Mouse (Mus musculus): ENCODE data around the gene Irf7.

Gene Irf7

DNA sequence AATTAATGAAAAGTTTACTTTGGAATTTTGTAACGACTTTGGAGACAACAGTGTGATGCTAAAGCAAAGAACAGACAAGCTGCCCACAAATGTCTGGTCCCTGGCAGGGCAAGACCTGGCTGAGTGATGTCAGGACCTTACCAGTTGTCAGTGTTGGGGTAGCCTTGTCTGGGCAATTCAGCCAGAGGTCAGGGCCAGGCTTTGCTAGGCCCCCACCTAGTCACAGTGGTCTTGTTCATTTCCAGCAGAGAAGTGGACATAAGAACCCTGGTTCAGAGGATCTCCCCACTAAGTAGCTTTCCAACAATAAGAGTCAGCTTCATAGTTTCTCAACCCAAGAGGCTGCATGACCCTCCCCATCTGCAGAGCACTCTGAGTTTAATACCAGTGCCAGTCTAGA is 45.9 kb downstream of the Irf7 start:
- DNase-seq (ENCODE audit: low spot score in 2 of 2): no peak

DNA sequence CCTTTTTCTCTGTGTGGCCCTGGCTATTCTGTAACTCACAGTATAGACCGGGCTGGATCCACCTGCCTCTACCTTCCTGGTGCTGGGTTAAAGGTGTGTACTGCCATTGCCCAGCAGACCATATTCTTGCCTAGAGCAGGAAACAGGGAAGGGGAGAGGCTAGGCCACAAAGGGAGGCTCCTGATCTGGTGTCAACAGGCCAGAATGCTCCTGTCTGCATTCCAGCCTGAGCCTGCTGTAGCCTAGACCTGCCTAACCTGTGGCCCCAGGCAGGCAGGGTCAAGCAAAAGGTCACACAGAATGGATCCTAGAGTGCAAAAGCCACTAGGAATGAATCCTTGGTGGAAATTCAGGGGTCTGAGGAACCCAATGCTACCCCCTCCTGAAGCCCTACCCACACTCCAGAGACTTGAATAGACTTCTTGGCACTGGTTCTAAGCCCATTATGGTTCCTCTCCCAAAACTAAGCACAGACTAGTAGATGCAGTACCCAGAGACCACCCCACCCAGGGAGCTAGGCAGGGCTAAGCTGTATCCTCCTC is 46.7 kb downstream of the Irf7 start:
- no peak for DNase-seq (ENCODE audit: low spot score in 2 of 2)

DNA sequence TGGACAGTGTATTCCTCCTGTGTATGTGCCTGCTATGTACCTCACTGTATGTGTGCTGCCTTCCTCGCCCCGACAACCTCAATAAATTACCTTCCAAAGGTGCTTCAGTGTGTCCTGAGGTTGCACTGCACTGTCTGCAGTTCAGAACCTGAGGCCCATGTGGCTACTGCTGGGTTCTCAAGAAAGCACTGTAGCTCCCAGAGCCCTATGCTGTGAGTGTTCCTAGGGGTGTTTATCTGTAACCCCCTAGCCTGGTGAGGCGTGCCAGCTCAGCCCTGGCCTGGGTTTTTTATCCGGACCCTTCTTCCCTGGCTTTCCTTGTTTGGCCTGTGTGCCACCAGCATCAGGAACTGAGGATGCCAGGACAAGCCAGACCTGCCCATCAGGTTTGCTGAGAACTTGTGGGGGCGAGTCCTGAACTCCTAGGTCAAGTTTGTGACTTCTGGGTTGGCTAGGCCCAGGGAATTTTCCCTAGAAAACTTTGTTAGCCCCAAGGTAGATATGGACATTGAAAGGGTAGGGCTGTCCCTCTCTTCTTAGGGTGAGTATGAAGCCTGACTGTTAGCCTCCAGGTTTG is 47.6 kb downstream of the Irf7 start:
- DNase-seq (ENCODE audit: low spot score in 2 of 2): no peak

DNA sequence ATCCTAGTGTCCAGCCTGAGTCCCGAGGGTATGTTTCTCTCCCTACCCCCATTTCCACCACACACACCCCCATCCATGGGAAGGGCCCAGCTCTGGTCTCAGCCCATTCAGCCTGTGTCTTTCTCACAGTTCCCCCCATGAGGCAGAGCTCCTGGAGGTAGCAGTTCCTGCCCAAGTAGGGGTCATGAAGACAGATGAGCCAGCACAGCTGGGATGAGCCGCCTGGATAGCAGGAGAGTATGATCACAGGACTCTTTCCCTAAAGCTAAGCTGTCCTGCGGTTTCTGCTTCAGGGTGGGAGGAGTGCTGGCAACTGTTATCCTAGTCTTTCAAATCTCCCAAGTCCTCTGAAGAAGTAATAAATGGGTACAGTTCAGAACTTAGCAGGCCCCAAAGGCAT is 48.1 kb downstream of the Irf7 start:
- no peak for DNase-seq (ENCODE audit: low spot score in 2 of 2)

DNA sequence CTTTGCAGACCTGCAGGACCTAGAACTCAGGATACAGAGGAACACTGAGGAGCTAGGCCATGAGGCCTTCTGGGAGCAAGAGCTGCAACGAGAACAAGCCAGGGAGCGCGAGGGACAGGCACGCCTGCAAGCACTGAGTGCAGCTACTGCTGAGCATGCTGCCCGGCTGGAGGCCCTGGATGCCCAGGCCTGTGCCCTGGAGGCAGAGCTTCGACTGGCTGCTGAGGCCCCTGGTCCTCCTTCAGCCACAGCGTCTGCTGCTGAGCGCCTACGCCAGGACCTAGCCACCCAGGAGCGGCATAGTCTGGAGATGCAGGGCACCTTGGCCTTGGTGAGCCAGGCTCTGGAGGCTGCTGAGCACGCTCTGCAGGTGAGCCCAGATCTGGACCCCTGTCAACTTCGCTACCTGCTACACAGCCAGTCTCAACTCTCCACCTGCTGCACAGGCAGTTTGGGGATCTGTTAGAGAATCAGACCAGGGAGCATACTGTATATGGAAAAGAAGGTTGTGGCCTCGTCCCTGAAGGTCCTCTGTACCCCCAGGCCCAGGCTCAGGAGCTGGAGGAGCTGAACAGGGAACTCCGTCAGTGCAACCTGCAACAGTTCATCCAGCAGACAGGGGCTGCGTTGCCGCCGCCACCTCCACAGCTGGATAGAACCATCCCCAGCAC is 48.8 kb downstream of the Irf7 start:
- DNase-seq (ENCODE audit: low spot score in 2 of 2): no peak

DNA sequence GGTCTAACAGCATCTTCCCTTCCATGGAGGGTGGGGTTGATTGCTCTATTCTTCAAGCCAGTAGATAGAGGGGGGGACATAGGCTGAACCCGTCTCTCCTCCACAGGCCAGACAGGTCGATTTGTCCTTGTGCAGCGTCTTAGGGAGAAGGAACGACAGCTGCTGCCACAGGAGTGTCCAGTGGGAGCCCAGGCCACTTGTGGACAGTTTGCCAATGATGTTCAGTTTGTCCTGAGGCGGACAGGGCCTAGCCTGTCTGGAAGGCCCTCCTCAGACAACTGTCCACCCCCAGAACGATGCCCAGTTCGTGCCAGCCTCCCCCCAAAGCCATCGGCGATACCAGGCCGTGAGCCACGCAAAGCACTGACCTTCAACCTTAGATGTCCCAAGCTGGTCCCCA is 49.4 kb downstream of the Irf7 start:
- DNase-seq (ENCODE audit: low spot score in 2 of 2): no peak

DNA sequence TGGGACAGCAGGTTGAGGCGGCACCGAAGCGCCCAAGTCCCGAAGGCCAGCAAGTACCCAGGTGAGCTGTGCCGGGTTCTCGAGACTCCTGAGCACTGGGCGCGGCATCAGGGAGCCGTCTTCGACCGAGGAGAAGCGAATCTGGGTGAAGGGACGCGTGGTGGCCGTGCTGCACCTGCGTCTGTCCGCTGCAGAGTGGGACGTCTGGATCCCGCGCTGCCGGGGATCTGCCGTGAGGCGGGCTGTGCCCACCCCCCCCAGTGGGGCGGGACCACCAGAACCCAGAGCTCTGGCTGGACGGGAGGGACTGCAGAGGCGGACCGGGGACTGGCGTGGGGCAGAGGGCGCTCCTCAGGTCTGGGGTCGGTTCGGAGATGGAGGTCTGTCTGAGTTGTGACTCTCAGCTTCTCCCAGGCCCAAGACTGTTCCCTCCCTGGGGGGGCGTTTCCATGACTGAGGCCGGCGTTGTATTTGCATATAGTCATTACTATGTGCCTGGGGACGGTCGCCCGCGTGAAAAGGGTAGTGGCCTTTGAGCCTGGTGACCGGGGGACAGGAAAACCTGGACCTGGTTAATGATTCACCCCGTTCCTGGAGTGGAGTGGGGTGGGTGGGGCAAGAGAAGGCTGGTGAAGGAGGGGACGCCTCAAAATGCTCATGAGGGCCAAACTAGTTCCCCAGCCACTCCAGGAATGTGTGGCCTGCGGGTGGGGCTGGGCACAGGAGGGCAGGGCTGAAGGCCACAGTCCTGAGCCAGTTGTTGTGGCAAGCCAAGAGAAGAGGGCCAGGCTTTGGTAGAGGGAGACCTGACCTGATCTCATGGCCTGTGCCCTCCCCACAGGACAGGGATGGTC is 50.2 kb downstream of the Irf7 start:
- DNase-seq (ENCODE audit: low spot score in 2 of 2): no peak

DNA sequence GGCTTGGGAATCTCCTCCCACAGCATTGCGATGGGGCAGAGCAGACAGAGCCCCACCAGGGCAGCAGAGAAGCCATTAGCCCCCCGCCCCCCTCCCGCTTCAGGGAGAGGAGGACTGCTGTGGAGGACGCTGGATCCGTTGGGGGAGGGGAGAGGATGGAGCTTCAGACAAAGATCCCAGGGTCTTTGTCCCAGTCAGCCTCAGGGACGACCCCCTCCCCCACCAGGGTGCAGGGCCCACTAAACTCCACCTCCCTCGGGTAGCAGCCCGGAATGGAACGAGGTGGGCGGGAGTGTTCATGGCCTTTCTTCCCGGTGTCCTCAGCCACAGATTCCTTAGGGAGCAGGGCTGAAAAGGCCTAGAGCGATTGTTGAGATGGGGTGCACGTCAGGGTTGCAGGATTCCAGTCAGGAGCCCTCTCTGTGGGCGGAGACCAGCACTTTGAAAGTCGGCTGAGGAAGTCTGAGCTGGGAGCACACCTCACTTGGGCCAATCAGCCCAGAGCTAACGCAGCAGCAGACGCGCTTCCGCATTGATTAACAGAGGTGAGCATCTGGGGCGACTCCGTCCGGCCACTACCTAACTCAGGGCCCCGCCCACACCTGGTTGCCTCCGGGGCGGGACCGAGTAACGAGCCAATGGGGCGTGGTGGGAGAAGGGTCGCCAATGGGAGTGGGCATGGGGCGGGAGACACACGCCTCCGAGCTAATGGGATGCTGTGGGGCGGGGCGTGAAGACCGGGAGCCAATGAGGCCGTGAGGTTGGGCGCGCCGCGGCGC is 51.0 kb downstream of the Irf7 start, which contains the start of gene Rassf7:
Gene Rassf7 (plus strand): TSS at position 760 of the 779 bp plus-strand sequence.
- peak in 1 of 2 experiments; percentile 77 for DNase-seq (ENCODE audit: low spot score in 2 of 2)

DNA sequence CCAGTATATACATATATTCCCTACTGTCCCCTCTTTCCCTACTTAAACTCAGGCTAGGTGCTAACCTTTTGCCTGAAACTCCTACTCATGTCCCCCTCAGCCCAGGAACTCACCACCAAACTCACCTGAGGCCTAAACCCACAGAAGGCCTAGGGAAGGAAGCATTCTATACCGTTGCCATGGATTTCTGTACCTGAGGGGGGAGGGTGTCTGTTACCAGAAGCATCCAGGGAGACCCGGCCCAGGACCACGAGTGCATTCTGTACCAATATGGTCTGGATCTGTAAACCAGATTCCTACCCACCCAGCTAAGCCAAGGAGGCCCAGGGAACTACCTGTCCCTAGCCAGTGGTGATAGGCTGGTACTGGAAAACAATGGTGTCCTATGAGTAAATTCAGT is 52.0 kb downstream of the Irf7 start:
- no peak for DNase-seq (ENCODE audit: low spot score in 2 of 2)

DNA sequence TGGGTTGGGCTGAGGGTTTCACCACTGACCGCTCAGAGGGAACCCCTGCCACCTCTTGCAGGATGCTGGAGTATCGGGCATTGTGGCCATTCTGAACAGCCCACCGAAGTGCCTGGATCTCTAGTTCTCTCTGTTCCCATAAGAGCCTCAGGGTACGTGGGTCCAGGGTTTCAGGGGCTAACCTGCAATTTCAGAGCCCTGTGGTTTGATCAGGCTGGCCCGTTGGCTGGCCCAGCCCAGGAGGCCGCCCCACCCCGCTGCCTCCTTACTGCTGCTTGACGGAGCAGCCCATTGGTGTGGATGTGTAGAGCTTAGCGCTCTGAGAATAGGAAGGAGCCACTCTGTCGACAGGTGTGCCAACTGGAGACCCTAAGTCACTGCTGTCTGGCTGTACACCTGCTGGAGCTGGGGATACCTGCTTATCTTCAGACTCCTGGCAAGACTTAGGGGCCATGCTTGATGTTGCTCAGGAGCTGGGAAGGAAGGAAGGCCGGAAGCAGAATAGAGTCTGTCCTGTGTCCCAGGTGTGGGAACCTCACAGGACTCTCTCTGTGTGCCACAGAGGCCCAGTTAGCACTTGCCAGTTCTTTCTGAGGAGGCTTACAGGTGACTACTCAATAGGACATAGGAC is 52.6 kb downstream of the Irf7 start, which contains the start of gene Lmntd2:
Gene Lmntd2 (minus strand): TSS at position 476 of the 631 bp plus-strand sequence.
- no peak for DNase-seq (ENCODE audit: low spot score in 2 of 2)

DNA sequence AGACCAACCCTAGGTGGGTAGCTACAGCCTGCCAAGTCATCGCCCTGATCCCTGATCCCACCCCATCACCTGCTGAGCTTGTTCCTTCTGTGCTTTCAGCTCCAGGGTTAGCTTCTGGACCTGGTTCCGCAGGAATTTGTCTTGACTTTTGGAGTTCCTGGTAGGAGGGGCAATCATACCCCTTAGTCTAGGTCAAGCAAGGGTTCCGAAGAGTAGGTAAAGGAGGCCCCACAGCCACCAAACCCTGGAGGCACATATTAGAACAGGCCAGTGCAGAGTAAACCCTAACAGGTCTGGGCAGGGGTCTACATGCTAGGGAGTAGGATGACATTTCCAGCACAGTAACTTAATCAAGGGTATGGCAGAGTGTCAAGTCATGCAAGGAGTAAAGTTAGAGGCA is 53.1 kb downstream of the Irf7 start:
- DNase-seq (ENCODE audit: low spot score in 2 of 2): no peak
